Mouse (Mus musculus) CH12.LX (cell line): ENCODE measurements around the gene Lrrc63. TPM values are rescaled to one million over a fixed set of nuclear protein-coding genes. Genes with fewer than 3 reads are reported as not detected.

Experiments
- DNase-seq: peaks from one replicate; pipeline ENCODE4 v3.0.0-alpha.2; 2013; ENCODE audit errors: extremely low read depth
- H3K27ac ChIP-seq: 2 replicates; pipeline ENCODE4 v1.5.1; 2012; ENCODE audit warnings: low read depth, mild to moderate bottlenecking, control low read depth, moderate library complexity; ENCODE audit not compliant: insufficient read depth
- H3K27me3 ChIP-seq: replicated peaks from 2 replicates; pipeline ENCODE3; 2012; ENCODE audit warnings: inconsistent platforms
- H3K36me3 ChIP-seq, 2 experiments: replicated peaks in 1 of 2; 2 replicates each; pipeline versions ENCODE3 to v1.6.1; 2012; ENCODE audit warnings: inconsistent platforms in 1 of 2, low read length in 1 of 2, mild to moderate bottlenecking in 1 of 2, mixed read lengths in 1 of 2, moderate library complexity in 1 of 2; ENCODE audit not compliant: control insufficient read depth in 1 of 2, insufficient read depth in 1 of 2
- H3K4me1 ChIP-seq, 2 experiments: 2 replicates each; pipeline ENCODE4 v1.6.1; 2012; ENCODE audit warnings: inconsistent platforms in 1 of 2, moderate library complexity in 1 of 2; ENCODE audit not compliant: insufficient read depth in 2 of 2, control insufficient read depth in 1 of 2
- H3K4me2 ChIP-seq: 2 replicates; pipeline ENCODE4 v1.6.1; 2012; ENCODE audit warnings: low read depth, mild to moderate bottlenecking, control low read depth; ENCODE audit not compliant: poor library complexity, insufficient read depth, severe bottlenecking
- H3K4me3 ChIP-seq, 3 experiments: fragments of 150-350 bp in 1 of 3; sonication (generic) in 1 of 3; replicated peaks in 1 of 3; 2 replicates each; pipeline versions ENCODE3 to v1.5.1; 2011 to 2012; ENCODE audit warnings: low read depth in 2 of 3, low read length in 2 of 3, mild to moderate bottlenecking in 2 of 3, moderate library complexity in 2 of 3, control low read depth in 1 of 3, improper control_type of control experiment in 1 of 3, inconsistent platforms in 1 of 3, mixed read lengths in 1 of 3; ENCODE audit not compliant: poor library complexity in 1 of 3
- H3K79me2 ChIP-seq: replicated peaks from 2 replicates; pipeline ENCODE4 v1.6.1; 2012; ENCODE audit warnings: mild to moderate bottlenecking, moderate library complexity; ENCODE audit not compliant: control insufficient read depth, poor library complexity, insufficient read depth, severe bottlenecking; ENCODE audit errors: extremely low read depth
- H3K9ac ChIP-seq: 2 replicates; pipeline ENCODE4 v1.6.1; 2012; ENCODE audit warnings: low read depth, mild to moderate bottlenecking, control low read depth, moderate library complexity; ENCODE audit not compliant: insufficient read depth
- H3K9me3 ChIP-seq: replicated peaks from 2 replicates; pipeline ENCODE3; 2012; ENCODE audit warnings: low read length, inconsistent platforms, mixed read lengths
- CHD1 ChIP-seq: IDR thresholded peaks from 2 replicates; pipeline ENCODE4 v1.6.1; 2012; ENCODE audit warnings: low read depth, low read length, improper control_type of control experiment, inconsistent platforms
- CHD2 ChIP-seq: IDR thresholded peaks from 2 replicates; pipeline ENCODE4 v1.6.1; 2011; ENCODE audit warnings: low read length, improper control_type of control experiment
- E2F4 ChIP-seq: IDR thresholded peaks from 2 replicates; pipeline ENCODE4 v1.6.1; 2011; ENCODE audit warnings: low read depth, low read length, improper control_type of control experiment; ENCODE audit not compliant: insufficient replicate concordance
- ELF1 ChIP-seq: IDR thresholded peaks from 2 replicates; pipeline ENCODE4 v1.6.1; 2014; ENCODE audit warnings: low read depth, mild to moderate bottlenecking, inconsistent platforms, low read length, improper control_type of control experiment
- EP300 ChIP-seq: IDR thresholded peaks from 2 replicates; pipeline ENCODE4 v1.6.1; 2011; ENCODE audit warnings: low read length, improper control_type of control experiment
- ETS1 ChIP-seq: conservative IDR thresholded peaks from 2 replicates; pipeline ENCODE4 v1.6.1; 2012; ENCODE audit warnings: low read depth, mild to moderate bottlenecking, inconsistent platforms, low read length, improper control_type of control experiment, moderate library complexity
- JUN ChIP-seq: IDR thresholded peaks from 2 replicates; pipeline ENCODE4 v1.6.1; 2011; ENCODE audit warnings: low read depth, mild to moderate bottlenecking, low read length, improper control_type of control experiment, moderate library complexity; ENCODE audit not compliant: insufficient read depth
- JUND ChIP-seq: conservative IDR thresholded peaks from 2 replicates; pipeline ENCODE4 v1.6.1; 2011; ENCODE audit warnings: low read depth, low read length, improper control_type of control experiment
- KAT2A ChIP-seq: IDR thresholded peaks from 2 replicates; pipeline ENCODE4 v1.6.1; 2012; ENCODE audit warnings: low read length, improper control_type of control experiment, inconsistent platforms; ENCODE audit not compliant: insufficient replicate concordance
- MAFK ChIP-seq: IDR thresholded peaks from 2 replicates; pipeline ENCODE4 v1.6.1; 2011; ENCODE audit warnings: low read length, improper control_type of control experiment; ENCODE audit not compliant: insufficient replicate concordance
- MAX ChIP-seq: IDR thresholded peaks from 2 replicates; pipeline ENCODE4 v1.6.1; 2011; ENCODE audit warnings: low read length, improper control_type of control experiment
- MAZ ChIP-seq: IDR thresholded peaks from 2 replicates; pipeline ENCODE4 v1.6.1; 2012; ENCODE audit warnings: low read depth, mild to moderate bottlenecking, inconsistent platforms, low read length, improper control_type of control experiment, moderate library complexity
- MEF2A ChIP-seq: IDR thresholded peaks from 2 replicates; pipeline ENCODE4 v1.6.1; 2014; ENCODE audit warnings: low read depth, mild to moderate bottlenecking, inconsistent platforms, low read length, improper control_type of control experiment, borderline replicate concordance
- MXI1 ChIP-seq: IDR thresholded peaks from 2 replicates; pipeline ENCODE4 v1.6.1; 2011; ENCODE audit warnings: mild to moderate bottlenecking, low read depth, low read length, improper control_type of control experiment
- MYC ChIP-seq: IDR thresholded peaks from 2 replicates; pipeline ENCODE4 v1.6.1; 2011; ENCODE audit warnings: low read depth, mild to moderate bottlenecking, improper control_type of control experiment, low read length
- RCOR1 ChIP-seq: conservative IDR thresholded peaks from 2 replicates; pipeline ENCODE4 v1.6.1; 2012; ENCODE audit warnings: low read depth, mild to moderate bottlenecking, inconsistent platforms, low read length, improper control_type of control experiment
- SMC3 ChIP-seq: IDR thresholded peaks from 2 replicates; pipeline ENCODE4 v1.6.1; 2011; ENCODE audit warnings: low read depth, low read length, improper control_type of control experiment
- USF2 ChIP-seq: conservative IDR thresholded peaks from 2 replicates; pipeline ENCODE4 v1.6.1; 2011; ENCODE audit warnings: low read depth, low read length, improper control_type of control experiment
- ZKSCAN1 ChIP-seq: IDR thresholded peaks from 2 replicates; pipeline ENCODE4 v1.6.1; 2012; ENCODE audit warnings: low read depth, inconsistent platforms, low read length, improper control_type of control experiment, borderline replicate concordance
- ZMIZ1 ChIP-seq: IDR thresholded peaks from 2 replicates; pipeline ENCODE4 v1.6.1; 2012; ENCODE audit warnings: low read depth, mild to moderate bottlenecking, inconsistent platforms, low read length, improper control_type of control experiment
- ZNF384 ChIP-seq: IDR thresholded peaks from 2 replicates; pipeline ENCODE4 v1.6.1; 2012; ENCODE audit warnings: low read depth, low read length, improper control_type of control experiment, inconsistent platforms
- dilution Hi-C: fragments of 300-500 bp; cut with MboI; formaldehyde crosslinking; loops from 2 replicates; pipeline ENCODE4 v1.14.3; 2020; ENCODE audit warnings: low sequenced_read_pairs; ENCODE audit not compliant: extremely low pct_unique_long_range_greater_than_20kb, extremely low pct_ligation_motif_present
- in situ Hi-C: fragments of 300-500 bp; cut with MboI; formaldehyde crosslinking; loops from 3 replicates; pipeline ENCODE4 v1.14.3; 2019; ENCODE audit warnings: low sequenced_read_pairs, low pct_ligation_motif_present, low pct_unique_long_range_greater_than_20kb, mixed read lengths
- polyA plus RNA-seq: library from polyadenylated mRNA; unstranded; fragments of >175 nt; gene quantifications from 2 replicates; pipeline ENCODE4 v1.2.1, GENCODE M21; 2012; ENCODE audit warnings: low read depth; ENCODE audit not compliant: insufficient read length
- total RNA-seq, 2 experiments: library from RNA; depleted of rRNA; stranded (reverse); fragments of 300-350 nt in 1 of 2; fragments of >200 nt in 1 of 2; gene quantifications; 2 replicates each; pipeline ENCODE4 v1.2.3; 2012 to 2014

The Lrrc63 gene
- total and polyA plus RNA-seq, 3 experiments = not detected

DNA sequence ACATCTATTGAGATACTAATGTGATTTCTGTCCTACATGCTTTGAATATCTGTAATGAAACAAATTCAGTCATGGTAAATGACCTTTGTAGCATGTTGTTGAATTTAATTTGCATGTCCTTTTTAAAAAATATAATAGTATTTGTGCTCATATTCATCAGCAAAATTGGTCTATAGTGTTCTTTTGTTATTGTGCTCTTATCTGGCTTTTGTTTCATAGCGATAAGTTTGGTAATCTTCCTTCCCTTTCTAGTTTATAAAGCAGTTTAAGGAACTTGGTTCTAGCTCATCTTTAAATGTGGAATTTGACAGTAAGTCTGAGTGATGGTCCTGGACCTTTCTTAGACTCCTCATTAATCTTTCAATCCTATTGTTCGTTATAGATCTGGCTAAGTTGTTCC is 28.7 kb upstream of the Lrrc63 start:
- in situ Hi-C loops = no loop called here
- TF ChIP-seq KAT2A (no peak), RCOR1 (no peak), ZKSCAN1 (no peak), ZNF384 (no peak), MAFK (no peak), MXI1 (no peak), USF2 (no peak), MYC (no peak), MAX (no peak), EP300 (no peak), E2F4 (no peak), MAZ (no peak), ETS1 (no peak), CHD1 (no peak), JUND (no peak), CHD2 (no peak), SMC3 (no peak)
- TF ChIP-seq, all 38 proteins: peak for 0
- dilution Hi-C loops = no loop called here
- Histone ChIP-seq H3K27ac (no peak overlapping the region), H3K27me3 (no peaks in the 10 kb centered on the region), H3K79me2 (no peaks in the 10 kb centered on the region), H3K36me3 (no peaks in the 10 kb centered on the region), H3K4me2 (no peak overlapping the region), H3K4me3 (no peak overlapping the region), H3K9me3 (peaks cover 2% of the 10 kb centered on the region), H3K9ac (no peak overlapping the region), H3K4me1 (peaks cover 0 to 8% of the 10 kb centered on the region in 2 experiments; a peak in 2 of 4 replicates)
- no peak for DNase-seq

DNA sequence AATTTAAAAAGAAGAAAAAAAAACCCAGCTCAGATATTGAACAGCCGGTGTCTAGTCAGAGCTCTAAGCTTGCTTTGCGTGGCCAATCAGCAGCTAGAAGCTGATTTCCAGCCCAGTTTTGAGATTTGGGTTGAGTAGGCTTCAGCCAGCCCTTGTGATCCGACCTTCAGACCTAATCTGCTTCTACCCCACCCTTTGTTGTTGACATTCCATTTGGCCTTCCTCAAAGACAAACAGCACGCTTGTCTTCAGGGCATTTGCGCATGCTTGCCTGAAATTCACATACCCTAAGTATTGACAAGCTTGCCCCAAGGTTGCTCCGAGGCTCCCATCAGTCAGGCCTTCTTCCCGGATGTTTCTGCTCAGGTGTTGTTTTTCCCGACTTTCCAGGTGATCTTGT is 23.8 kb upstream of the Lrrc63 start:
- in situ Hi-C loops = no loop called here
- DNase-seq = no peak
- no peak overlapping the region for H3K4me2 ChIP-seq
- dilution Hi-C loops = no loop called here
- H3K79me2 ChIP-seq = no peaks in the 10 kb centered on the region
- H3K9ac ChIP-seq = no peak overlapping the region
- peaks cover 0 to 8% of the 10 kb centered on the region in 2 experiments; a peak in 2 of 4 replicates for H3K4me1 ChIP-seq
- TF ChIP-seq ZMIZ1 (no peak), JUN (no peak), ELF1 (no peak), MEF2A (no peak)
- TF ChIP-seq, all 38 proteins: peak for 0
- Histone ChIP-seq H3K27ac (no peak overlapping the region), H3K36me3 (no peaks in the 10 kb centered on the region), H3K27me3 (no peaks in the 10 kb centered on the region), H3K9me3 (no peaks in the 10 kb centered on the region), H3K4me3 (no peak overlapping the region)
